Mouse (Mus musculus) embryo, embryonic 10 days (tissue): ENCODE data around the gene Prkce.

ENCODE experiments used
- DNase-seq: peaks from one replicate; pipeline ENCODE4 v3.0.0-alpha.2; 2015; ENCODE audit warnings: low spot score

The Prkce gene

DNA sequence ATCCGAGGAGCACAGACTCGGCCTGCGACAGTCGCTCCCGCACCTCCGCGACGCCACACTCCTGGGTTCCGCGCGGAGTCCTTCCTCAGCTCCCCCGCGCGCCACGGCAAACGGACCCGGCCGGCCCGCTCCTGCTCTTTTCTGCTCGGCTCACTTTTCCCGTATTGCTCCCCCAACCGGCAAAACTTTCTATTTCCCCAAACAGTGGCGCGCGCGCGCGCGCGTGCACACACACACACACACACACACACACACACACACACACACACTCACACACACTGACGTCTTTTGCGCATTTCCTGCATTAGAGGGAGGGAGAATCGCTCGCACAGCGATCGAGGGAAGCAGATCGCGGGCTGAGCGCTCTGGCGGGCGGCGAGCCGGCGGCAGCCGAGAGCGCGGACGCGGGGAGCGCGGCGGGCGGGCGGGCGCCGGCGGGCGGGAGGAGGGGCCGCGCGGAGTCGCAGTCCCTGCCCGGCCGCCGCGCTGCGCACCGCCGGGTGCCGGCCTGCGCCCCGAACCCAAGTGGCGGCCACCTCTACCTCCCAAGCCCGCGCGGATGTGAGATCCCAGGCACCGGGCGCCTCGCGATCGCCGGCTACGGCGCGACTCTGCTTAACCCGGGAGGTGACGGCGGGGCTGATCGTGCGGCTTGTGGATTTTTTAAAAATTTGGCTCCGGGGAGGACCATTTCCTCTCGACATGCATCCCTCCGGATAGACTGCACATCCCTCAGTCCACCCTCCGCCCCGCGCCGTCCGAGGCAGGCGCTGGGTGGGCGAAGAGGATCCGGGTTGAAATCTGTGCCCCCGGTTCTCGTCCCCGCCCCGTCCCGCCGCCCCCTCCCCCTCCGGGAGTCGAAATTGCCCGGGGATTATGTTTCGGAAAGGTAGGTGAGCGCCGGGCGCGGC lies at the start of gene Prkce:
Prkce (plus strand) TSS at position 466 of the 911 bp plus-strand sequence.
- DNase-seq, result peak; percentile 83

- no peak for DNase-seq
Observed at GRCm38 (mm10) chr17:86123146-86123545, 44.4 kb upstream of the Prkce start.

DNA sequence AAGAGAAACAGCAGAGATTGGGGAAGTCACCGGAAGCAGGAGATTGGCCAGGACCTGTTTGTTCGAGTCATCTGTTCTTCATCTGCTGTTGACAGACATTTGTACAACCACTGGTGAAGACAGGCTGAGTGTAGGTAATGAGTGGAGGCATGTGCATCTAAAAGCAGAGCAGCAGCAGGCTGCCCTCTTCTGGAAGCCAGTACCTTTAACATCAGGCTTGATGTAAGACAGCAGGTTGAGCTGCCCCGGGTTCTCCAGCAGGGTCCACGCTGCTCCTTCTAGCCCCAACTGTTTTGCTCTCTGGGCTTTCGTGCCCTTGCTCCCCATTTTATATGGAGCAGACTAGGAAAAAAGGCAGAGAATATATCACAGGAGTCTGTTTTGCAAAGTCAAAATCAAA lies 41.7 kb upstream of the Prkce start:
- peak; percentile 9 for DNase-seq

DNA sequence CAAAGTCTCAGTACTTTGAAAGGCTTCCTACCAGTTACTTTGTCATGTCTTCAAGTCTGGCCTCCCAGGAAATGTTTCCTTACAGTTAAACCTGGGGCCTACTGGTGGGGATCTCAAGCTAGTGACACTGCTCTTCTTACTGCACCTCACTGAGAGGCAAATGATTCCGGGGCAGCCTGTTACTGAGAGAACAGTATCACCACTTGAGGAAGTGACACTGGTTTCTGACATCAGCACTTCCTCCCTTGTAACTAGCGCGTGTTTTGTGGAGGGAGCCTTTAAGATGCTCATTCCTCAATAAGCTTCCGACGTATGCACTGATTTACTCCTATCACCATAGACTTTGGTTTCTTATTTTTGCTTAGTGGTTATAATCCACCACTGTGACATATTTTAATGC lies 39.4 kb upstream of the Prkce start:
- DNase-seq, result no peak

GRCm38 (mm10) chr17:86132534-86132933 lies 35.1 kb upstream of the Prkce start:
- no peak for DNase-seq

DNA sequence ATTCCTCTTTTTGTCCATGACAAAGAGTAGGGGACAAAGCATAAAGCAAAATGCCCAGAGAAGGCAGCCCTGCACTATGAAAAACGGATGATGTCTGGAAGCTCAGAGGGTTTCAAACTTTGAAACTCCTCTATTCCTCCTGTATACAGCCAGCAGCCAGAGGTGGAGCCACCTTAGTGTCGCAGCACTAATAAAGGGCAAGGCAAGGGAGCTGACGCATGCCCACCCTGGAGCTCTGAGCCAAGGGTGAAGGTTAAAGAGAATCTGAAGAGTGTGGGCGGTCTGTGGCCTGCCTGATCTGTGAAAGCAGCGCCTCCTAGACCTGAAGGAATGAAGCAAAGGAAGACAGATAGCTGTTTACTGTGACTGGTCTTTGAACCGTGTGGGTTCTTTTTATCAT lies 33.1 kb upstream of the Prkce start:
- DNase-seq, result no peak

- no peak for DNase-seq
Observed at GRCm38 (mm10) chr17:86135835-86136234, 31.8 kb upstream of the Prkce start.

GRCm38 (mm10) chr17:86144537-86145078 lies 23.0 kb upstream of the Prkce start:
- DNase-seq, result peak; percentile 40

GRCm38 (mm10) chr17:86145079-86145951 lies 22.3 kb upstream of the Prkce start, which contains the start of gene Srbd1:
Srbd1 (minus strand) TSS chr17:86145175.
- DNase-seq, result peak; percentile 88

DNA sequence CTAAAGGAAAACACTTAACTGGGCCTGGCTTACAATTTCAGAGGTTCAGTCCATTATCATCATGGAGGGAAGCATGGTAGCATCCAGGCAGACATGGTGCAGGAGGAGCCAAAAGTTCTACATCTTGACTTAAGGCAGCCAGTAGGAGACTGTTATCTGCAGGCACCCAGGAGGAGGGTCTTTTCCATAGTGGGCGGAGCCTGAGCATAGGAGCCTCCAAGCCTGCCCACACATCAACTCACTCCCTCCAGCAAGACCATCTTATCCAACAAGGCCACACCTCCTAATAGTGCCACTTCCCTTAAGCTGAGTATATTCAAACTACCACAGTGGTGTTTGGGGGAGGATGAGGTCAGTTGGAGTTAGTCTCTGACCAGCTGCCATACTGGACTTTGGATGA lies 17.9 kb upstream of the Prkce start:
- DNase-seq, result no peak

- peak; percentile 88 for DNase-seq
Observed at GRCm38 (mm10) chr17:86150867-86151348, 16.7 kb upstream of the Prkce start.

- DNase-seq, result no peak
Observed at GRCm38 (mm10) chr17:86156999-86157398, 10.6 kb upstream of the Prkce start.

GRCm38 (mm10) chr17:86162672-86163071 lies 4.9 kb upstream of the Prkce start:
- DNase-seq, result no peak

DNA sequence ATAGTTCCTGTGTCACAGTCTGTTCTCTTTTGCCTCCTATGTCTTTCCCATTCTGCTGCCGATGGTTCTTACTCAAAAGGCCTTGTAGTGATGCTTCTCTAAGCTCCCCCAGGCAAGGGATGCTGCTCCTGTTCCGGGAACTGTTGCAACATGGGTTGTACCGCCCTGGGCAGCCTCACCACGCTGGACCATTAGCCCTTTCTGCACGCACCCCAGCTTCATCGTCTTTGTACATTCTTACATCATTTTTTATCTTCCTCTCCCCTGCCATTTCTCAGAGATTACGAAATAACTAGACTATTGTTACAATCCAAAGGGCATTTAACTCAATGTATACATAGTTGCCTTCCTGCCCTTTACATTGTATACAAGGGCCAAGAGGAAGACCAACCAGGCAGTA lies 3.2 kb upstream of the Prkce start:
- no peak for DNase-seq

DNA sequence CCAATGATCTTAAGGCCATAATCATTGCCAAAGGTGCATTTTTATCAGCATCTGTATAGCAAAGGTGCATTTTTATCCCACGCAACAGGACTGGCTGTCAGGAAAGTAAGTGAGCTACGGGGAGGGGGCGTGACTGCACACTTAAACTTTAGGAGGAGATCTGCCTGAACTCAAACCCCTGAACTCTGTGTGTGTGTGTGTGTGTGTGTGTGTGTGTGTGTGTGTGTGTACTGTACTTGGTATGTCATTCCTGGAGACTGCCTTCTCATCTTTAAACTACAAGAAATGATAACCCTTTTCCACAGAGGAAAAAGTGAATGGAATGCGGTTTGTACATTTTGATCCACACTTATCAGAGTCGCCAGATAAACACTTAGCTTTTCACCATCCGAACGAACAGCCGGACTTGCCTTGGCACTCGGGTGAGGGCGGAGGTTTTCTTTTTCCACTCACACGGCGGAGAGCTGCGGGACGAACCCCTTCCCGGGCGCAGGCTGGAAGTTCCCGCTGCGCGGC lies 1.5 kb upstream of the Prkce start:
- peak; percentile 40 for DNase-seq

DNA sequence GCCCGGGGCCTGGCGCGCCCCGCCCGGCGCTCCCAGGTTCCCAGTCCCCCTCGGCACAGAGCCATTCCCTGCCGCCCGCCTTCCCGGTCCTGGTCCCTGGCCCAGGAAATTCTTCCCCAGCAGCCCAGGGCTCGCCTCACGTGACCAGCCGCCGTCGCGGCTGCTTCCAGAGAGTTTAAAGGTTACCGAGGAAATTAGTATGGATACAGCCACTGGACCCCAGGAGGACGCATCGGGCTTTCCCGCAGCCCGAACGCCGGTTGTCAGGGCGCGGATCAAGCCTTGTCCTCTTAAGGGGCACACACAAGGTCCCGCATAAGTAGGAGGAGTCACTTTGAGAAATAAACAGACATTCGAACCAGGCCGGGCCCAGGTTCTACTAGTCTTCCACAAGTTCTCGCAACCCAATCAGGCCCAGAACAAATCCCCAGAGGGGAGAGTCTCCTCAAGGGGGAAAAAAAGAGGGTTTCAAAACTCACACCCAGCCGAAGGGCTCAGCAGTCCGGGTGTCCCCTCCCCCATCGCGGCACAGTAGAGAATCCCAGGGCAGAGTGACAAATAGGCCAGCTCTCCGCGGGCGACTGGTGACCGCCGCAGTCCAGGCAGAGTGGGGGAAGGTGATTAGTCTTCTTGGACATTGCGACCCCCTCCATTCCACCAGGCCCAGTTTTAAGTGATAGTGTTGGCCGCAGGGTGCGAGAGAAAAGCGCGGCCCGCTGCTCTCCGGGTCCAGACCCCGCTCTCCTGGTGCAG lies 842 bp upstream of the Prkce start:
- DNase-seq, result peak; percentile 76

- DNase-seq, result peak; percentile 54
Observed at GRCm38 (mm10) chr17:86168231-86168981, 821 bp downstream of the Prkce start.

- DNase-seq, result no peak
Observed at GRCm38 (mm10) chr17:86169092-86169491, 1.5 kb downstream of the Prkce start.

GRCm38 (mm10) chr17:86170164-86170958 lies 2.8 kb downstream of the Prkce start:
- no peak for DNase-seq

DNA sequence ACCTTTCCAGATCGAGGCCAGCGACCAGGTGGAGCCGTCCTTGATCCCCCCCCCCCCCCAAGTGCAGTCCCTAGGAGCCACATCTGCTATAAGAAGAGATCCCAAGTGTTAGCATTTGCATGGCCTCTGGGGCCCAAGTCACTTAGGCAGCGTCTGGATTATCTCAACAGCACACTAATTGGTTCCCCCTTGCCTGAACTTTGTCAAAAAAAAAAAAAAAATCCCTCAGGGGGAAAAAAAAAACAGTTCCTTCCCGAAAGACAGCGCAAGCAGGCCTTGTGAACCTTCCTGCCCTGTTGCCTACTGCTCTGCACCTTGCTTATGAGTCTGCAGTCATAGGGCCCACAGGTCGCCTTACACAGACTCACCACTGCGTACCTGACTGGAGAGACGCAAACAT lies 7.9 kb downstream of the Prkce start:
- peak; percentile 47 for DNase-seq
